Mouse (Mus musculus) hematopoietic stem cell, adult 5-6 weeks (primary cell): ENCODE data around the gene Pigo. TPM values are rescaled to one million over a fixed set of nuclear protein-coding genes. Genes with fewer than 3 reads are reported as not detected.

Experiments
- ATAC-seq, 2 experiments: fragments of 125-278 bp in 1 of 2; replicated peaks in 1 of 2; 2 replicates each; pipeline ENCODE4 v1.8.0; 2016 to 2017; ENCODE audit warnings: inconsistent platforms in 2 of 2, mild to moderate bottlenecking in 2 of 2, moderate number of reproducible peaks in 2 of 2, low read depth in 1 of 2, moderate TSS enrichment in 1 of 2; ENCODE audit not compliant: low FRiP score in 2 of 2, poor library complexity in 2 of 2, severe bottlenecking in 2 of 2, insufficient read depth in 1 of 2, low TSS enrichment in 1 of 2
- total RNA-seq: library from RNA; stranded (forward); fragments of 172-1452, 232-1000 nt; gene quantifications from 2 replicates; pipeline ENCODE4 v1.2.3, GENCODE M21; 2017

Pigo gene
- 5.9 and 11.4 TPM in 2 replicates for total RNA-seq

DNA sequence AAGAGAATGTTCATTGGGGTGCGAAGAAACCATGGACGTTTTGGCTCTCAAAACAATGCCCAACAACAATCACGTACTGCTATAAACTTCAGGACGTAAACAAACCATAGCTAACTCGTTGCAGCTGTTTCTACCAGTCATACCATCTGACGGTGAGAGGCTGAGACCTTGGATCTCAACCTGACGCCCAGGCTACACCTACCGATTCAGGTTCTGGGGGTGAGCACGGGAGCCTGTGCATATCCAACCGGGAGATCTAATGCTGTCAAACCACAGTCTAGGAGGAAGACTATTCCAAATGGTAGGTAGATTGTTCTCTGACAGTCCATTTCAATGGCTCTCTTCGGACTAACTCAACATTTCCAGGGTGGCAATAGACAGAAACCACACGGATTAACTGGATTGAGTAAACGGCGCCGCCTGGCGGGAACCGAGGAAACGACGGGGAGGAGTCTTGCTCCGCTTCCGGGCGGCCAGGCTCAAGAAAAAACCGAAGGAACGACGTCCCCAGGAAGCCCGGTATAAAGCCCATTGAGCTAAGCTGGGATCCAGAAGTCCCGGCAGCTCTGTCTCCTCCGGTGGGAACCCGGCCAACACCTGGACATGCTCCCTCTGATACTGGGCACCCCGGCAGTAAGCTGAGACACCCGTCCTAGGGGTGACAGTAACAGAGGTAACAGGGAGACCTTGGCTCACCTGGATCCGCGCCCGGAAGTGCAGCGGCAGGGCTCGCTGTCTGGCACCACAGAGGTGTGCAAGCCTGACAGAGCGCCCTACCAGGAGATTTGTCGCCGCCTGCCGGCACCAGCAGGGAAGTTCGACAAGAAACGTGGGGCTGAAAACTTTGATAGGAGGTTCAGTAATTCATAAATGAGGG is at the start of gene Pigo:
TSS of gene Pigo (minus strand) at position 736 of the 877 bp plus-strand sequence.
- ATAC-seq, result peak; percentile 86 to 92

DNA sequence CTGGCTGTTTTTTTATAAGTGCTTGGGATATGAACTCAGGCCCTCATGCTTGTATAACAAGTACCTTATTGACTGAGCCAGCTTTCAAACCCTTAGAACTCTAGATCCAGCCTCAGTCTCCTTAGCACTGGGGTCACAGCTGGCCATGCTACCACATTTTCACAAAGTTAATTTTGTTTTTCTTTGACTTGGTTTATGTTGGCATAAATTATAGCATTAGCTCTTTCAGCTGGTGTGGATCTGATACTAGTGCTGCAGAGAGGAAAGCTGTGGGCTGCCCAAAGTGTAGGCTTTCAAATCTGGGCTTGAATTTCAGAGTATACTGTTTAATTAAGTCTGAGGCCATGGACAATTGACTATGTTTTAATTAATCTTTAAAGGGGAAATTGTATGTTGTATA is 49.3 kb upstream of the Pigo start:
- ATAC-seq, result no peak

DNA sequence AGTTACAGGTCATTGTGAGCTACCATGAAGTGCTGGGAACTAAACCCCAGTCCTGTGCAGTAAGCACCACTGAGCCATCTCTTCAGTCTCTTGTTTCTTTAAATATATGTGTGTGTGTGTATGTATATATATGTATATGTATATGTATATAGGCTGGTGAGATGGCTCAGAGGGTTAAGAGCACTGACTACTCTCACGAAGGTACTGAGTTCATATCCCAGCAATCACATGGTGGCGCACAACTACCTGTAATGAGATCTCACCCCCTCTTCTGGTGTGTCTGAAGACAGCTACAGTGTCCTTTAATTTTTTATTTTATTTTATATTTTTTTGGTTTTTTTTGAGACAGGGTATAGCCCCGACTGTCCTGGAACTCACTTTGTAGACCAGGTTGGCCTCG is 39.9 kb upstream of the Pigo start:
- no peak for ATAC-seq

DNA sequence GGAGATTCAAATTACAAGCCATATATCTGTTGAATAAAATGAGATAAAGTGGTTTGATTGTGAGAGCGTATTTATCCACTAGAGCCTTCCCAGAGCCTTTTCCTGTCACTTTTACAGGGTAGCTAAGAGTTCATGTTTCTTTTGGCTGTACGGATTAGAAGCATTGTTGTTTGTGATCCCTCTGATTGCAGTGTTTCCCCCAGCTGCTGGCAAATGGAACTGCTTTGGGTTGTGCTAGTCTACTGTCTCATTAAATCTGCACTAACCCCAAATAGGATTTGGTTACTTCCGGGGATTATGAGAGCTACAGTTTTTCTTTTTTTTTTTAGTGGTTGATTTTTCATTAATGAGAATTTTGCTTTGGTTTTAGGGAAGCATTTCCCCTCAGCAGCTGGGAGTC is 34.7 kb upstream of the Pigo start:
- no peak for ATAC-seq

DNA sequence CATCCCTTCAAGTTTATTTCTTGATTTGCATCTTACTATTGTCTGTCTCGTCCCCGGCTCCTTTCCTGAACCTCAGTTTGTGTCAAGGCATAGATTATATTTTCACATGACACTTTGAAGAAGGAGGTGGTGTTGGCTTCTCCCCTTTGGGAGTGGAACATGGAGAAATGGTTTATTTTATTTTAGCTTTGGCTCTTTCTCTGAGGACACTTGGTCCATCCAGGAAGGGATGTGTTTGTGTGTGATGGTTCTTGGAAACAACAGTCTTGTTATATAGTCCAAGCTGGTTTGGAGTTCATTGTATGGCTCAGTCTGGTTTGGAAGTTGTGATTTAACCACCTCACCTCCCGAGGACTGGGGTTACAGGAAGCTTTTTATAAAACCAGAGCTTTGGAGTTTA is 34.1 kb upstream of the Pigo start:
- no peak for ATAC-seq

DNA sequence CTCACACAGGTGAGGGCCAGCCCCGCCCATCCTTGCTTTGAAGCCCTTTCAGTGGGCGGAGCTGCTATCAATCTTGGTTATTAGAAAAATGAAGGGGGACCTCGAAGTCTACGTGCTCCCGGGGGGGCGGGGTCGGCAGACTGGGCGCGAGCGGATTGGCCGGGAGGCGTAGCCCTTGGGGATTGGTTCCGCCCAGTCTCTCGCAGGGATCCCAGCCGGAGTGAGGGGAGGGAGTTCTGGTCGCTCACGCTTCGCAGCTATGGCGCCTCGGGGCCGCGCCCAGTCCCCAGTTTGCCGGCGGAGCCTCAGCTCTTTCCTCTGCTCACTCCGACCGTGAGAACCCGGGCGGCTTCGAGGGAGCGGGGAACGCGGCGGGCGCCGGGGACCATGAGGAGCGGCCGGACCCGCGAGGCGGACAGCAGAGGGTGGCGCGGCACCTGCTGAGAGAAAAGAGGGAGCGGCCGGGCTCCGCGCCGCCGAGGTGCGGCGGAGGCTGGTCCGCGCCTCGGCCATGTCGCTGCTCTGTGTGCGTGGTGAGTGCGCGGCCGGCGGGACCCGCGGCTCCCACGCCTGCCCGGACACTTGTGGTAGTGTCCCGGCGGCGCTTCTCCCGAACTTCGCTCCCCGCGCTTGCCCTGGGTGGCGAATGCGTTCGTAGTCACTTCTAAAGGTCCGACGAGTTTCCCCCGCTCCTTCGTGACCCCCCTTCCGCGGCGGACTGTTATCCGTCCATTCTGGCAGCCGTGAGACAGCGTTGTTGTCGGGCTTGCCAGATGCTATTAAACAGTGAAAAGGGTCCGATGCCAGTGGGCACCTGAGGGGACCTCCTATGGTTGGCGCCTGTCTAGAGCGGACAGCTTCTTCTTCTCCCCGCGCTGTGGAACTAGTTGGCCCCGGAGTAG is 33.4 kb upstream of the Pigo start, which contains the start of gene Unc13b:
TSS of gene Unc13b (plus strand) at position 201 of the 902 bp plus-strand sequence.
- peak; percentile 96 to 97 for ATAC-seq

DNA sequence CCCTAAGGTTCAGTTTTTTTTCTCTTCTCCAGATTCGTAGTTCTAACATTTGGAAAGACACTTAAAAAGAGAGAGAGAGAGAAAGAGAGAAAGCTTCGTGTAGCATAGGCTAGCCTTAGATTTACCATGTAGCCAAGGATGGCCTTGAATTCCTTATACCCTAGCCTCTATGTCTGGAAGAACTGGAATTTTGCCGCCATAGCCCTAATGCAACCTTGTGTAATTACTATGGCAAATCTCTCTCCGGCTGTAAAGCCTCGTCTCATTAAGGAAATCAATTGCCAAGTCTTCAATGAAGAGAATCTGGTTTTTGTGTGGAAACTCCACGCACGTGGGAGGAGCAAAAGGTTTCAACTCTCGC is 32.8 kb upstream of the Pigo start:
- ATAC-seq, result no peak

DNA sequence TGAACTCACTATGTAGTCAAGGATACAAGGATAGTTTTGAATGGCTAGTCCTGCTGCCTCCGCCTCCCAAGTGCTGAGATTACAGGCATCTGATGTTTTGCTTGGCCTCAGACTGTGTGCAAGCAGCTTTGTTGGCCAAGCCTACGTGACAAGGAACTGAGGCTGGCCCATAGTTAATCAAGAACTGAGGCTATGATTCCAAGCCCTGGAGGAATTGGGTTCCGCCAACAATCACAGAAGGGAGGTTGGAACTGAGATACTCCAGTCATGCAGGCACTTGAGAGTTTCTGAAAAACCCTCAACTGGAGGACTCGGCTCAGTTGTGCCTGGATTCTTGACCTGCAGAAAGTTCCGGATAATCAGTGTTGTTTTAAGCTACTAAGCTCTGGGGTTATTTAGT is 32.0 kb upstream of the Pigo start:
- no peak for ATAC-seq

DNA sequence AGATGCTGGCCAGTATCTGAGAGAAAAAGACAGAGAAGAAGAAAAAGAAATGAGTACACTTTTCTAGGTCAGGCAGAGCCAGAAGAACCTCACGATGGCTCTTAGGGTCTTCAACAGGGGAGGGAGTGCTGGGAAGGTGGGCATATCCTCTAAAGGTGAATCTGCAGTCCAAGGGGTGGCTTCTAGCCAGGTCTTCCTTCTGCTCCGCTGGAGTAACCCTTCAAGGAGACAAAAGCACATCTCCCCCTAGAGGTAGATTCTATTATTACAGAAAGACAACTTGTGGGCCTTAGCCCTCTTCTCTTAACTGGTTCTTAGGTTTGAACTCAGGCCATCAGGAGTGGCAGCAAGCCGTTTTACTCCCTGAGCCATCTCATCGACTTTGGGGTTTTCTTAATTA is 27.0 kb upstream of the Pigo start:
- ATAC-seq, result peak; percentile 56 to 83

DNA sequence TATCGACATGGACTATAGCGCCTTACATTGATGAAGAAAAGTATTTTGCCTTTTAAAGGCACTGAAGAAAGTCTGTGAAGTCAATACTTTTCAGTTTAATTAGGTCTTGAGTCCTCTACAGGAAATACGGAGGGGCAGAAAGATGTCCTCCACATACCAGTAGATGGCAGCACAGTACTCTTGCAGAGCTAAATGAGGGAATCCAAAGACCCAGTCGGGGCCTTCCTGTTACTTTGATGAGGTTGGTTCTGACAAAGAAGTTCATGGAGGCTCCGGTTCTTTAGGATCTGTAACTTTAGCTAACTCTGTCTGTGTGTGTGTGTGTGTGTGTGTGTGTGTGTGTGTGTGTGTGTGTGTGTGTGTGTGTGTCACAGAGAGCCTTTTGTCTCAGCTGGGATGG is 21.6 kb upstream of the Pigo start:
- ATAC-seq, result peak in 1 of 2 experiments; percentile 39; a peak in 1 of 4 replicates

DNA sequence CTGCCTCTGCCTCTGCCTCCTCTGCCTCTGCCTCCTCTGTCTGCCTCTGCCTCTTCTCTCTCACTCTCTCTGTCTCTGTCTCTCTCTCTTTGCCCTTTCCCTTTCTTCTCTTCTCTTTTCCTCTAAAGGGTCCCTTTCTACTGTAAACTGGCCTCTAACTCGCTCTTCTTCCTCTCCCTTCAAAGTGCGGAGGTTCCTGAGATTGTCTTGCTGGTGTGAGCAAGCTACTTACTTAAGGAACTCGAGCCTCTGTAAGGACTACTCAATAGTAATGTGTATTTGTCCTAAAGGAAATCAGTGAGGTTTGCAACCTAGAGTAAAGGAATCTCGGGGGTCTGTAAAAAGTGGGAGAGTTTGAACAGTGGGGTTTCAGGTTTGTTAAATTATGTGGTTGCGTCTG is 21.0 kb upstream of the Pigo start:
- no peak for ATAC-seq

DNA sequence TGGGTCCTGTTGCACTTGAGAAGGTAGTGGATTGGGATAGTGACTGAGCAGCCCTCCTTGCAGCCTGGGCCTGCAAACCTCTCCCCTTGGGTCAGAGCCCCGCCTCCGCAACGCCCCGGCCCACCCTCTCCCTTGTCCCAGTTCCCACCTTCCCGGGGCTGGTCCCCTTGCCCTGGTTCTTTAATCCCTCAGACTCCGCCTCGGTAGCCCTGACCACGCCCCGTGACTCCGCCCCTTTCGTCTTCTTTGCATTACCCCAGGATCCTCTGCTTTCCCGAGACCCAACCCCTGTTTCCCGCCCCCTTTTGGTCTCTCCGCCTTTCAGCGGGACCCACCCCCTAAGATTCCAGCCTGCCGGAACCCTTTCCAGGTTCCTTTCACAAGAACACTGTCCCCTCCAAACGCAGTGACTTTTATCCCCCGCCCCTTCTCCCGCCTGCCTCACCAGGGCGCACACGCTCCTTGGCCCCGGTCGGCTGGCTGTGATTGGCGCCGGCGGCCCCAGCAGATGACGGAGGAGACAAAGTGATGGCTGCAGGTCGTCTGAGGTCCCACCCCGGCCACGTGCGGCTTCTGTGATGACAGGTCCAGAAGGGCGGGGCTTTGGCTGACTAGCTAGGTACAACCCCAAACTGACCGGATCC is 20.2 kb upstream of the Pigo start, which contains the start of gene Fam214b:
TSS of gene Fam214b (minus strand) at position 562 of the 644 bp plus-strand sequence.
- ATAC-seq, result peak; percentile 77 to 83

DNA sequence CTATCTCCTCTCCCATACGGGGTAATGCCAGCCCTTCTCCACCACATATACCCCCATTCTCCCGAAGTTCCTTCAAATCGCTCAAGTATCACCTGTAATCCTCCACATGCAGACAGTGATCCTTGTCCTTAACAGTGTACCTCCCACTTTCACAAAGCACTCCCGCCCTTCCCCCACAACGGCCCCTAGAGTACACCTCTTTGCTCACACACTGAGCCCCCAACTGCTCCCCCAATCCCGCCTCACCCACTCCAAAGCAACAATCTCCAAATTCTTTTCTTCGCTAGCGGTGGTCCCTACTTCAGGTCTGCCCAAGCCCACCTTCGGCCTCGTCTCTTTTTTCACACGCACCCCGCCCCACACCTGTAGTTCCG is 19.7 kb upstream of the Pigo start:
- ATAC-seq, result no peak

DNA sequence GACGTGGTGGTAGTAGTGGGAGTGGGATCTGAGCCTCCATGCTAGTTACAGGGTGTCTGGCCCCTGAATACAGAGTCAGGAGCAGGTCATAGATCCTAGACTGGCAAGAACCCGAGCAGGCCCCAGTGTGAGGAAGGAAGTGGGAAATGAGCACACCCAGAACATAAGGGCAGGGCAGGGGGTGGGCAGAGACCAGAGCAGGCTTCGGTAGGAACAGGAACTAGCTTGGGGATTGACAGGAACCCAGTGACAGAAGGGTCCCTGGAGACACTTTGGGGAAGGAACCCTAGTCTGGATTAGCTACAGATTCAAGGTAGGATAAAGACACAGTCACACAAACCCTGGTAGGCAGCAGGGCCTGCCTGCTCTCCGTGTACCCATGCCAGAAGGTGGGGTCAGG is 19.1 kb upstream of the Pigo start:
- ATAC-seq, result peak; percentile 23 to 30

DNA sequence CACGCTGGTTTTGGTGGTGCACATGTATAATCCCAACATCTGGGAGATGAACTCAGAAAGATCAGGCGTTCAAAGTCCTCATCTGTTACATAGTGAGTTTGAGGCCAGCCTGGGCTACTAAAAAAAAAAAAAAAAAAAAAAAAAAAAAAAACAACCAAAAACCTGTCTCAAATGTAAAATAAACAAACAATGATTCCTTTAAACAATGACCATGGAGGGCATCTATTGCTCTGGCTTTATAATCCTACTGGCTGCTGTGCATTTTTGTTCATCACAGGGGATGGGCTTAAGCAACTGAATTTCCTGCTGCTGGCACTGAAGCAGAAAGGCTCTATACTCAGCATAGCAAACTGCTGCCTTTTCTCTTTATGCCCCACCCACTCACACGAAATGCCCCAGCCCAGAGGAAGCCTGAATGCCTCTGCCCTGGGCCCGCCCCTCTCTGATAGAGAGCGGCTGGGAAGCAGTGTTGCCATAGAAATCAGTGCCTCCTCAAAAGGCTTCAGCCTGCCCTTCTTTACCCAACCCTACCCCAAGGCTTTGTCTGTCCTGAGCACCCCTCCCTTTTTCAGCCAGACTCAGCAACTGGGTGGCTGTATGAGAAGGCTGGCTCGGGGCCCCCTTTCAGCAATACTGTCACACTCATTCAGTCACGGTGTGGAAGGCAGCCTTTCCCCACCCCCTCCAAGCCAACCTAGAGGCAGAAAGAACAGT is 18.2 kb upstream of the Pigo start:
- peak; percentile 7 to 23; a peak in 3 of 4 replicates for ATAC-seq

DNA sequence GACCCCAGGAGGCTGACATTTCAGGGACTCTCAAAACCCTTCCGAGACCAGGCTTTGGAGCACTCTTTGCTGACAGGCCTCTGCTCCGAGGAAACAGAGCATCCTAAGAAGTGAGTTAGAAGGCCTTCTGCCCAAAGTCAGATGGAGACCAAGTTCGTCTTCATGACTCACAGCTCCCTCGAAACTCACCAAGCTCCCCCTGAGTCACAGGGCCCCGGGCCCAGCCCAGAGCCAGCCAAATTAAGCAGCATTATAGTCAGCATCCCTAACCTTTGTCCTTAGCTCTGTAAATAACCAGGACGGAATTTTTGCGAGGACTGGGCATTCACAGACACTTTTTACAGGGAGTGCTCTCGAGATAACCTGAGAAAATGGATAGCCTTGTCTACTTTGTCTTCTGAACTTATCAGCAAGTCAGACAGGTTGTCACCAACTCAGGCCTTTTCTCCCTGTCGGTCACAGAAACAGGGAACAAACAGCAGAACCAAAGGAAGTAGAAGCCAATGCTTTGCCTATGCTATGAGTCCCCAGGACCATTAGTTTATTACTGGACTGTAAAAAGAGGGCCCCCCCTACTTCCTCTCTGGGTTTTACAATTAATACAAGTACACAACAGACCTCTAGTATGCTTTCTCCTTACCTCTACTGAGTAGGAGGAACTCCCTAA is 15.4 kb upstream of the Pigo start:
- no peak for ATAC-seq

DNA sequence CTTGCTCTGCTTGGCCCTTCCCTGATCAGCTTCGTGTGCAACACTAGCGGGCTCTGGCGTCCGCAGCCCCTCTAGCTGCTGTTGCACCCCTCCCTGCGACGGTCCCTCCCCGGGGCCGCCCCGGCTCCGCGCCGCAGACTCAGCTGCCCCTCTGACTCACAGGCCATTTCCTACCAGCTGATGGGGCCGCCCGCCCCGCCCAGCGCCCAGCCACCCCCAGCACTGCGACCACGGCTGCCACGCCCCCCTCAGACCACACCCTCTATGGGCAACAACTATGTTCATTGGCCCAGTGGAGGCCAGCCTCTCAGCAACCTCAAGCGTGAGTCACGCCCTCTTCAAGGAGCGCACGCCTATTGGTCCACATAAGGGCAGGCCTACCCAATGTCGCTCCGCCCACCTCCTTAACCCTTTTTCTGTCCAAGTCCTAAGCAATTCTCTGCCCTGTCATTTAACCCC is 14.5 kb upstream of the Pigo start:
- peak; percentile 91 to 94 for ATAC-seq
